29 mouse cellular contexts compared by ENCODE assay signal in the genomic region with DNA sequence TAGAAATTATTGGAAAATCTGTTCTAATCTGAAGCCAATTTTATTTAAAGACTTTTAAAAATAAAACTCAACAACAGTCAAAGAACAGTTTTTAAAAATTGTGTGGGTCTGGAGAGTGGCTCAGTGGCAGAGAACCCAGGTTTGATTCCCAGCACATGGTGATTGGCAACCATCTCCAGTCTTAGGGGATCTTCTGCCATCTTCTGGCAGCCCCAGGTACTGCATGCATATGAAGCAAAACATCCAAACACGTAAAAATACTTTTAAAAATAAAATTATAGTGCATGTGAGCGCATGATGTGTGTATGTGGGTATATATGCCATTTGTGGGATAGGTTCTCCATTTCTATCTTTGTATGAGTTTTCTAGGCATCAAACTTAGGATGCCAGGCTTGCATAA. TPM values are rescaled to one million over a fixed set of nuclear protein-coding genes. Genes with fewer than 3 reads are reported as not detected.
DNase-seq lines count a peak whose midpoint lies in the region; ATAC-seq and TF ChIP-seq lines count a peak whose summit lies in the region.
"Had no signal": no experiment of that assay in that cellular context is flagged by ENCODE, and none has a peak within 500 bp of the region (broad histone marks: within the 10 kb centered on the region; RNA-seq: fewer than 3 reads in every experiment).

No protein-coding gene starts in this region.

- H3K36me3 ChIP-seq in thymus, adult 2 months (ENCODE audit: control insufficient read depth, insufficient read depth, low read length), result no peaks in the 10 kb centered on the region
- no peaks in the 10 kb centered on the region for H3K36me3 ChIP-seq in splenic B cell, adult 2 months (ENCODE audit: control insufficient read depth, insufficient read depth, low read length, poor library complexity, severe bottlenecking)
- H3K36me3 ChIP-seq: embryonic facial prominence, embryonic 15.5 days; G1E; heart, embryonic 13.5 days; limb, embryonic 15.5 days; midbrain, embryonic 13.5 days had no signal

- 89% methylated on average over 2 of the region's 2 CpGs for WGBS in thymus, adult 2 months

- no peak overlapping the region for H3K4me3 ChIP-seq in left cerebral cortex, adult 2 months
- no peak overlapping the region for H3K4me3 ChIP-seq in thymus, adult 2 months (ENCODE audit: control insufficient read depth, insufficient read depth, low read length)
- H3K4me3 ChIP-seq: embryonic facial prominence, embryonic 15.5 days; heart, embryonic 13.5 days; limb, embryonic 15.5 days; midbrain, embryonic 13.5 days had no signal

- no peak for ATAC-seq in Patski
- ATAC-seq: forebrain, embryonic 14.5 days; inflammation-experienced regulatory T-cells, adult 6 months; midbrain, embryonic 13.5 days had no signal

- intact Hi-C loops in left cerebral cortex, adult 2 months (cut with DNase I), result no loop called here
- intact Hi-C loops in left cerebral cortex, postnatal 4 days (cut with DNase I), result no loop called here

- peak; percentile 20 for TF ChIP-seq CTCF in left cerebral cortex, adult 2 months (IDR thresholded peaks at IDR 0.05)
- TF ChIP-seq CTCF in thymus, adult 2 months (IDR thresholded peaks at IDR 0.05; ENCODE audit: borderline replicate concordance, control insufficient read depth, extremely low read depth, insufficient read depth, low read length, poor library complexity), result no peak
- TF ChIP-seq CTCF in Patski (IDR thresholded peaks at IDR 0.05), result peak; percentile 52

- no peaks in the 10 kb centered on the region for H3K27me3 ChIP-seq in thymus, adult 2 months (ENCODE audit: control insufficient read depth, insufficient read depth, low read length)
- H3K27me3 ChIP-seq in Patski, result peaks cover 22% of the 10 kb centered on the region
- H3K27me3 ChIP-seq in splenic B cell, adult 2 months (ENCODE audit: control insufficient read depth, insufficient read depth, low read length, poor library complexity, severe bottlenecking), result no peaks in the 10 kb centered on the region
- H3K27me3 ChIP-seq: embryonic facial prominence, embryonic 15.5 days; heart, embryonic 13.5 days; limb, embryonic 15.5 days; midbrain, embryonic 13.5 days had no signal

- H3K27ac ChIP-seq in left cerebral cortex, adult 2 months, result no peak overlapping the region
- H3K27ac ChIP-seq in thymus, adult 2 months (ENCODE audit: control insufficient read depth, insufficient read depth, low read length), result no peak overlapping the region
- H3K27ac ChIP-seq: embryonic facial prominence, embryonic 15.5 days; heart, embryonic 13.5 days; limb, embryonic 15.5 days; midbrain, embryonic 13.5 days had no signal

- TF ChIP-seq POLR2A in thymus, adult 2 months (IDR thresholded peaks at IDR 0.05; ENCODE audit: control insufficient read depth, extremely low read depth, insufficient read depth, low read length, poor library complexity), result no peak

- in situ Hi-C loops in Patski (cut with MboI; ENCODE audit: low pct_unique_long_range_greater_than_20kb), result no loop called here

- H3K4me1 ChIP-seq in thymus, adult 2 months (replicated peaks; ENCODE audit: control insufficient read depth, insufficient read depth, low read length), result no peaks in the 10 kb centered on the region
- H3K4me1 ChIP-seq: embryonic facial prominence, embryonic 15.5 days; heart, embryonic 13.5 days; limb, embryonic 15.5 days; midbrain, embryonic 13.5 days had no signal

- POLR2A ChIA-PET in Patski (lab: Charles Lee), result no interaction called here

- CTCF ChIA-PET in Patski (lab: Charles Lee), result no interaction called here

- DNase-seq in left cerebral cortex, adult 2 months (ENCODE audit: extremely low spot score in 1 of 2, low spot score in 2 of 2), result no peak
- DNase-seq in left cerebral cortex, postnatal 4 days, result no peak
- peak; percentile 1 for DNase-seq in thymus, postnatal 14 days
- no peak for DNase-seq in thymus, adult 2 months
- DNase-seq in Patski (ENCODE audit: low read depth, low spot score), result no peak
- peak; percentile 1 for DNase-seq in splenic B cell, adult 2 months (ENCODE audit: low read depth, low spot score)
- DNase-seq in right cerebral cortex, postnatal 10 days (ENCODE audit: low spot score in 2 of 2), result no peak
- no peak for DNase-seq in cerebellum, postnatal 10 days
- DNase-seq: adrenal gland, postnatal 25 days; cerebellum, adult 9-10 months; gastrocnemius, postnatal 10 days; heart, adult 11 months; heart, postnatal 14 days; kidney, adult 9 months; kidney, postnatal 36 days; lung, adult 18-20 months had no signal

RNA-seq across cellular contexts. Expression of gene Smpx, which starts 26.9 kb away (rescaled TPM):
- total RNA-seq in left cerebral cortex, adult 2 months (2021), result not detected
- total RNA-seq in left cerebral cortex, postnatal 4 days (2021), result not detected
- 0.56 and 6.2 TPM in 2 replicates for polyA plus RNA-seq in thymus, adult 2 months (2012; rRNA removed)
- not detected for polyA plus RNA-seq in Patski (2021)
- total RNA-seq: common myeloid progenitor, adult 5-6 weeks; G1E; left cerebral cortex, adult 18-20 months; left cerebral cortex, postnatal 36 days; megakaryocyte, adult 5-6 weeks had no signal
- polyA plus RNA-seq: forebrain, embryonic 14.5 days; G1E; hindbrain, embryonic 11.5 days; inflammation-experienced regulatory T-cells, adult 6 months; midbrain, embryonic 13.5 days; spleen, adult 2 months had no signal

Comparison
In these comparisons a context has a peak if more than half of its experiments do, and no peak if none do; other contexts are left out.
1. DNase-seq: peak in thymus, postnatal 14 days (single experiment) and splenic B cell, adult 2 months (single experiment); none in left cerebral cortex, adult 2 months (0 of 2), left cerebral cortex, postnatal 4 days (single experiment), thymus, adult 2 months (single experiment), Patski (single experiment), right cerebral cortex, postnatal 10 days (0 of 2) and cerebellum, postnatal 10 days (0 of 2).